Comparison of ENCODE assay signal across 8 mouse cellular contexts in the genomic region with DNA sequence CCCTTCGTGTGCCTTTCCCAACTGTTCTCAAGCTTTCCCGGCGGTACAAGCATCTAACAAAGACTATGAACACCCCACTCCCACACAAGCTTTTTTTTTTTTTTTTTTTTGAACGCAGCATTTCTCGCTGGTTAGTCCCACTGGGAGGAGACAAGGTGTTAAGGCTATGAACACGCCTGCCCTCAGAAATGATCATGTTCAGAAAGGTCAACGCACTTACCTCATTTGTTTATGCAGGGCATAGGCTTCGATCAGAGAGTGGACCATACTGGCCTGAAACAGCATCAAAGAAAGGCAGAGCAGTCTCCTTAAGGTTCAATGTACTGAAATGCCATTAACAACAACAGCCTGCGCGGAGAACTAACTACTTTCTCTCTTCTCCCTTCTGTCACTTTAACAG. TPM values are rescaled to one million over a fixed set of nuclear protein-coding genes. Genes with fewer than 3 reads are reported as not detected.
DNase-seq lines count a peak whose midpoint lies in the region; ATAC-seq lines count a peak whose summit lies in the region.

No protein-coding gene starts in this region.

- peaks cover 8% of the 10 kb centered on the region; the same call in 1 of the 2 replicates for H3K4me1 ChIP-seq in megakaryocyte, embryonic 14.5 days
- no peaks in the 10 kb centered on the region for H3K4me1 ChIP-seq in embryonic facial prominence, embryonic 15.5 days
- H3K4me1 ChIP-seq in limb, embryonic 13.5 days = no peaks in the 10 kb centered on the region
- H3K4me1 ChIP-seq in stomach, embryonic 15.5 days = no peaks in the 10 kb centered on the region

- ATAC-seq in megakaryocyte, adult 5-6 weeks (ENCODE audit: poor library complexity, severe bottlenecking) = no peak
- ATAC-seq in embryonic facial prominence, embryonic 15.5 days (ENCODE audit: insufficient number of reproducible peaks, low FRiP score, low TSS enrichment, low read depth) = no peak
- no peak for ATAC-seq in limb, embryonic 13.5 days (ENCODE audit: low FRiP score, low read depth)
- no peak for ATAC-seq in stomach, embryonic 15.5 days (ENCODE audit: insufficient read depth, low FRiP score, low read depth)
- ATAC-seq in activated CD4-positive, CD25-positive, alpha-beta regulatory T cell, adult 4 months = no peak

- peaks cover 19% of the 10 kb centered on the region for H3K36me3 ChIP-seq in megakaryocyte, embryonic 14.5 days (replicated peaks; ENCODE audit: low read length)
- H3K36me3 ChIP-seq in embryonic facial prominence, embryonic 15.5 days = 0 out of 2 replicates have a peak, but pooled peaks cover 3% of the 10 kb centered on the region
- no peaks in the 10 kb centered on the region for H3K36me3 ChIP-seq in limb, embryonic 13.5 days
- H3K36me3 ChIP-seq in stomach, embryonic 15.5 days = no peaks in the 10 kb centered on the region

- WGBS in embryonic facial prominence, embryonic 15.5 days = 44% methylated on average over 10 of the region's 10 CpGs
- WGBS in limb, embryonic 13.5 days = 31% methylated on average over 10 of the region's 10 CpGs
- WGBS in stomach, embryonic 15.5 days = 27% methylated on average over 10 of the region's 10 CpGs

- H3K4me3 ChIP-seq in megakaryocyte, embryonic 14.5 days (replicated peaks) = peak overlapping the region; percentile 93
- H3K4me3 ChIP-seq in embryonic facial prominence, embryonic 15.5 days (replicated peaks) = peak overlapping the region; percentile 56
- H3K4me3 ChIP-seq in limb, embryonic 13.5 days = peak overlapping the region; percentile 52
- peak overlapping the region; percentile 52 for H3K4me3 ChIP-seq in stomach, embryonic 15.5 days (replicated peaks)

- no peak overlapping the region for H3K9ac ChIP-seq in embryonic facial prominence, embryonic 15.5 days
- H3K9ac ChIP-seq in limb, embryonic 13.5 days = peak overlapping the region; percentile 59
- no peak overlapping the region for H3K9ac ChIP-seq in stomach, embryonic 15.5 days

- H3K27ac ChIP-seq in embryonic facial prominence, embryonic 15.5 days (replicated peaks) = no peak overlapping the region
- H3K27ac ChIP-seq in limb, embryonic 13.5 days = no peak overlapping the region
- H3K27ac ChIP-seq in stomach, embryonic 15.5 days = no peak overlapping the region

- no peak for DNase-seq in layer of hippocampus, postnatal 10 days (ENCODE audit: low spot score in 2 of 2)
- no peak for DNase-seq in layer of hippocampus, postnatal 25 days (ENCODE audit: extremely low spot score in 1 of 2, low spot score in 1 of 2)

- H3K27me3 ChIP-seq in megakaryocyte, embryonic 14.5 days (replicated peaks) = peaks cover 6% of the 10 kb centered on the region
- 0 out of 2 replicates have a peak, but pooled peaks cover 5% of the 10 kb centered on the region for H3K27me3 ChIP-seq in embryonic facial prominence, embryonic 15.5 days
- peaks cover 18% of the 10 kb centered on the region for H3K27me3 ChIP-seq in limb, embryonic 13.5 days
- no peaks in the 10 kb centered on the region for H3K27me3 ChIP-seq in stomach, embryonic 15.5 days (replicated peaks)

- H3K4me2 ChIP-seq in embryonic facial prominence, embryonic 15.5 days (replicated peaks) = peak overlapping the region; percentile 50
- peak overlapping the region; percentile 64 for H3K4me2 ChIP-seq in limb, embryonic 13.5 days (replicated peaks)
- peak overlapping the region; percentile 52 for H3K4me2 ChIP-seq in stomach, embryonic 15.5 days

- H3K9me3 ChIP-seq in megakaryocyte, embryonic 14.5 days = no peaks in the 10 kb centered on the region
- no peaks in the 10 kb centered on the region for H3K9me3 ChIP-seq in embryonic facial prominence, embryonic 15.5 days (replicated peaks)
- no peaks in the 10 kb centered on the region for H3K9me3 ChIP-seq in limb, embryonic 13.5 days
- no peaks in the 10 kb centered on the region for H3K9me3 ChIP-seq in stomach, embryonic 15.5 days

RNA-seq across cellular contexts. Expression of gene Hdac8, which starts 1.0 kb away (rescaled TPM):
- polyA plus RNA-seq in megakaryocyte, embryonic 14.5 days (2012; ENCODE audit: insufficient read depth, low replicate concordance) = 5.1 TPM in 1 of 2 replicates, not detected in the other
- total RNA-seq in megakaryocyte, adult 5-6 weeks (2015) = 4.0 and 5.8 TPM in 2 replicates
- total RNA-seq in megakaryocyte, adult 5-6 weeks (2017) = 6.0 and 7.0 TPM in 2 replicates
- polyA plus RNA-seq in embryonic facial prominence, embryonic 15.5 days (2015; fragmentation: Nextera tagmentation; extraction: Ambion mirVana) = 11.7 and 13.1 TPM in 2 replicates
- polyA plus RNA-seq in limb, embryonic 13.5 days (2015; fragmentation: Nextera tagmentation; extraction: Ambion mirVana) = 19.3 and 21.1 TPM in 2 replicates
- 10.2 and 11.4 TPM in 2 replicates for polyA plus RNA-seq in stomach, embryonic 15.5 days (2015; fragmentation: Nextera tagmentation; extraction: Ambion mirVana)
- 10 to 100 TPM; 14.5 to 16.2 TPM for total RNA-seq in layer of hippocampus, postnatal 10 days (2021)
- total RNA-seq in layer of hippocampus, postnatal 25 days (2021) = 10 to 100 TPM; 17.1 to 18.4 TPM
- polyA plus RNA-seq in activated CD4-positive, CD25-positive, alpha-beta regulatory T cell, adult 4 months (2017; shearing (Covaris generic)) = 10 to 100 TPM in 1 of 2 experiments, 1 to 10 TPM in 1; 9.7 to 10.0 TPM
